Mouse (Mus musculus): Measurements from ENCODE around the gene Fam104a.

DNA sequence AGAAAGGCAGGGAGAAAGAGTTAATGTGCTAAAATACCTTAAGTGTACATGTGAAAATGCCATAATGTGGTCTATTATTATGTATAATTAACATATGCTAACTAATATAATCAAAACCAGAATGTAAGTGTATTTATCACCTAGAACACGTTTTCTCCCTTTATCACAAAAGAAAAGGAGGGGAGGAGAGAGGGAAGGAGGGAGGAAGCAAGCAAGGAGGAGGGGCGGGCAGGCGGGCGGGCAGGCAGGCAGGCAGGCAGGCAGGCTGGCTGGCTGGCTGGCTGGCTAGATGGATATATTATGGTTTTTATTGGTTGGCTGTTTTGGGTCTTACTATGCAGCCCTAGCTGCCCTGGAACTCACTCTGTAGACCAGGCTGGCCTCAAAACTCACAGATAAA is 14.2 kb downstream of the Fam104a start:
- TF ChIP-seq POLR2A (IDR thresholded peaks at IDR 0.05; ENCODE audit: low read depth, low read length): no peak
- TF ChIP-seq CTCF (conservative IDR thresholded peaks at IDR 0.05; ENCODE audit: insufficient read depth, insufficient read length, low read depth, low read length): no peak

All from kidney, adult 2 months (tissue).